Mouse (Mus musculus) small intestine, adult 2 months (tissue): ENCODE results near the gene Jund.

Experiments used
- CTCF ChIP-seq: fragments of 200-500 bp; IDR thresholded peaks from 2 replicates; pipeline ENCODE4 v1.5.1; 2012; ENCODE audit warnings: low read depth, mild to moderate bottlenecking, control low read depth, inconsistent platforms, low read length, moderate library complexity, mixed read lengths; ENCODE audit not compliant: insufficient replicate concordance, insufficient read length; ENCODE audit errors: extremely low read depth
- POLR2A ChIP-seq: fragments of 200-500 bp; IDR thresholded peaks from 2 replicates; pipeline ENCODE4 v1.6.1; 2012; ENCODE audit warnings: low read depth, mild to moderate bottlenecking, control low read depth, inconsistent platforms, low read length, moderate library complexity

GRCm38 (mm10) chr8:70677451-70678080, 21.2 kb upstream of the Jund start:
- TF ChIP-seq CTCF: no peak
- TF ChIP-seq POLR2A: no peak
